Mouse (Mus musculus): ENCODE results near the gene E2f1. TPM values are rescaled to one million over a fixed set of nuclear protein-coding genes. Genes with fewer than 3 reads are reported as not detected.
A peak's percentile ranks its signal among the peaks of the same experiment; 100 is the strongest.

The E2f1 gene
- polyA plus RNA-seq, 1 experiment = 14.5 TPM

- Histone ChIP-seq H3K4me3 (ENCODE audit: low read depth, low read length) (peak within 1 kb of the TSS; percentile 34), H3K27ac (ENCODE audit: insufficient read depth, low read depth, low read length) (no peak within 1 kb of the TSS), H3K4me1 (ENCODE audit: control insufficient read depth, insufficient read depth, insufficient read length, low read length) (peaks cover 20% of the 10 kb centered on the region), H3K36me3 (ENCODE audit: control insufficient read depth, insufficient read depth, low read length) (no peaks in the 10 kb centered on the region), H3K27me3 (ENCODE audit: control insufficient read depth, insufficient read depth, low read length) (peaks cover 15% of the 10 kb centered on the region; the same call in 1 of the 2 replicates)
- TF ChIP-seq POLR2A (IDR thresholded peaks at IDR 0.05; ENCODE audit: low read depth, low read length) (no peak), CTCF (IDR thresholded peaks at IDR 0.05; ENCODE audit: extremely low read depth, insufficient read length, insufficient replicate concordance, low read depth, low read length) (no peak)
- WGBS = 85% methylated on average over 4 of the region's 4 CpGs
Measured at GRCm38 (mm10) chr2:154551476-154551875, 18.2 kb downstream of the E2f1 start, which contains the start of gene Actl10. Gene Actl10 (plus strand): TSS chr2:154551776.

GRCm38 (mm10) chr2:154550937-154551336, 18.8 kb downstream of the E2f1 start:
- 66% methylated on average over 2 of the region's 2 CpGs for WGBS
- Histone ChIP-seq H3K27ac (ENCODE audit: insufficient read depth, low read depth, low read length) (no peak overlapping the region), H3K27me3 (ENCODE audit: control insufficient read depth, insufficient read depth, low read length) (peaks cover 15% of the 10 kb centered on the region; the same call in 1 of the 2 replicates), H3K36me3 (ENCODE audit: control insufficient read depth, insufficient read depth, low read length) (no peaks in the 10 kb centered on the region), H3K4me1 (ENCODE audit: control insufficient read depth, insufficient read depth, insufficient read length, low read length) (peaks cover 20% of the 10 kb centered on the region), H3K4me3 (ENCODE audit: low read depth, low read length) (no peak overlapping the region)
- TF ChIP-seq POLR2A (IDR thresholded peaks at IDR 0.05; ENCODE audit: low read depth, low read length) = no peak
- no peak for TF ChIP-seq CTCF (IDR thresholded peaks at IDR 0.05; ENCODE audit: extremely low read depth, insufficient read length, insufficient replicate concordance, low read depth, low read length)

GRCm38 (mm10) chr2:154549886-154550189, 19.9 kb downstream of the E2f1 start:
- no peak overlapping the region for H3K27ac ChIP-seq (ENCODE audit: insufficient read depth, low read depth, low read length)
- H3K27me3 ChIP-seq (ENCODE audit: control insufficient read depth, insufficient read depth, low read length) = peaks cover 15% of the 10 kb centered on the region; the same call in 1 of the 2 replicates
- peak overlapping the region; percentile 49; the same call in 1 of the 2 replicates for H3K4me3 ChIP-seq (ENCODE audit: low read depth, low read length)
- no peaks in the 10 kb centered on the region for H3K36me3 ChIP-seq (ENCODE audit: control insufficient read depth, insufficient read depth, low read length)
- TF ChIP-seq POLR2A (IDR thresholded peaks at IDR 0.05; ENCODE audit: low read depth, low read length) (no peak), CTCF (IDR thresholded peaks at IDR 0.05; ENCODE audit: extremely low read depth, insufficient read length, insufficient replicate concordance, low read depth, low read length) (no peak)
- WGBS = 14% methylated on average over 20 of the region's 20 CpGs
- H3K4me1 ChIP-seq (ENCODE audit: control insufficient read depth, insufficient read depth, insufficient read length, low read length) = peaks cover 20% of the 10 kb centered on the region

GRCm38 (mm10) chr2:154549127-154549885, 20.4 kb downstream of the E2f1 start:
- Histone ChIP-seq H3K27ac (ENCODE audit: insufficient read depth, low read depth, low read length) (no peak overlapping the region), H3K36me3 (ENCODE audit: control insufficient read depth, insufficient read depth, low read length) (no peaks in the 10 kb centered on the region), H3K27me3 (ENCODE audit: control insufficient read depth, insufficient read depth, low read length) (peaks cover 15% of the 10 kb centered on the region; the same call in 1 of the 2 replicates), H3K4me3 (ENCODE audit: low read depth, low read length) (peak overlapping the region; percentile 49), H3K4me1 (ENCODE audit: control insufficient read depth, insufficient read depth, insufficient read length, low read length) (peaks cover 20% of the 10 kb centered on the region)
- no peak for TF ChIP-seq POLR2A (IDR thresholded peaks at IDR 0.05; ENCODE audit: low read depth, low read length)
- TF ChIP-seq CTCF (IDR thresholded peaks at IDR 0.05; ENCODE audit: extremely low read depth, insufficient read length, insufficient replicate concordance, low read depth, low read length) = no peak
- 6% methylated on average over 48 of the region's 48 CpGs for WGBS

GRCm38 (mm10) chr2:154548688-154549087, 21.0 kb downstream of the E2f1 start:
- H3K36me3 ChIP-seq (ENCODE audit: control insufficient read depth, insufficient read depth, low read length) = no peaks in the 10 kb centered on the region
- H3K4me3 ChIP-seq (ENCODE audit: low read depth, low read length) = no peak overlapping the region
- TF ChIP-seq CTCF (IDR thresholded peaks at IDR 0.05; ENCODE audit: extremely low read depth, insufficient read length, insufficient replicate concordance, low read depth, low read length) (no peak), POLR2A (IDR thresholded peaks at IDR 0.05; ENCODE audit: low read depth, low read length) (no peak)
- H3K27me3 ChIP-seq (ENCODE audit: control insufficient read depth, insufficient read depth, low read length) = peaks cover 15% of the 10 kb centered on the region; the same call in 1 of the 2 replicates
- 63% methylated on average over 3 of the region's 3 CpGs for WGBS
- peaks cover 20% of the 10 kb centered on the region for H3K4me1 ChIP-seq (ENCODE audit: control insufficient read depth, insufficient read depth, insufficient read length, low read length)
- H3K27ac ChIP-seq (ENCODE audit: insufficient read depth, low read depth, low read length) = no peak overlapping the region

- no peak for TF ChIP-seq POLR2A (IDR thresholded peaks at IDR 0.05; ENCODE audit: low read depth, low read length)
- no peak for TF ChIP-seq CTCF (IDR thresholded peaks at IDR 0.05; ENCODE audit: extremely low read depth, insufficient read length, insufficient replicate concordance, low read depth, low read length)
- H3K27me3 ChIP-seq (ENCODE audit: control insufficient read depth, insufficient read depth, low read length) = peaks cover 15% of the 10 kb centered on the region; the same call in 1 of the 2 replicates
- WGBS = 95% methylated on average over 10 of the region's 10 CpGs
Measured at GRCm38 (mm10) chr2:154546711-154547110, 23.0 kb downstream of the E2f1 start, which contains the start of gene 1700003F12Rik. Gene 1700003F12Rik (plus strand): TSS chr2:154547085.

GRCm38 (mm10) chr2:154543567-154544347, 25.9 kb downstream of the E2f1 start:
- H3K36me3 ChIP-seq (ENCODE audit: control insufficient read depth, insufficient read depth, low read length) = no peaks in the 10 kb centered on the region
- H3K4me3 ChIP-seq (ENCODE audit: low read depth, low read length) = no peak overlapping the region
- H3K27me3 ChIP-seq (ENCODE audit: control insufficient read depth, insufficient read depth, low read length) = no peaks in the 10 kb centered on the region
- TF ChIP-seq POLR2A (IDR thresholded peaks at IDR 0.05; ENCODE audit: low read depth, low read length) = no peak
- TF ChIP-seq CTCF (IDR thresholded peaks at IDR 0.05; ENCODE audit: extremely low read depth, insufficient read length, insufficient replicate concordance, low read depth, low read length) = no peak
- no peaks in the 10 kb centered on the region for H3K4me1 ChIP-seq (ENCODE audit: control insufficient read depth, insufficient read depth, insufficient read length, low read length)
- H3K27ac ChIP-seq (ENCODE audit: insufficient read depth, low read depth, low read length) = no peak overlapping the region
- 88% methylated on average over 9 of the region's 9 CpGs for WGBS

More at GRCm38 (mm10) chr2:154546711-154547110, 23.0 kb downstream of the E2f1 start, which contains the start of gene 1700003F12Rik:
- Histone ChIP-seq H3K4me1 (ENCODE audit: control insufficient read depth, insufficient read depth, insufficient read length, low read length) (peaks cover 9% of the 10 kb centered on the region), H3K4me3 (ENCODE audit: low read depth, low read length) (no peak within 1 kb of the TSS), H3K36me3 (ENCODE audit: control insufficient read depth, insufficient read depth, low read length) (no peaks in the 10 kb centered on the region), H3K27ac (ENCODE audit: insufficient read depth, low read depth, low read length) (no peak within 1 kb of the TSS)
